Mouse (Mus musculus) embryonic fibroblast, embryonic 13.5 days (primary cell): ENCODE results near the gene Ptprb.

Experiments used
- CTCF ChIP-seq: IDR thresholded peaks from 2 replicates; pipeline ENCODE4 v1.5.1; 2011; ENCODE audit warnings: mild to moderate bottlenecking, control low read depth, low read length, moderate library complexity, borderline replicate concordance; ENCODE audit not compliant: insufficient read depth
- POLR2A ChIP-seq: IDR thresholded peaks from 2 replicates; pipeline ENCODE4 v1.6.1; 2011; ENCODE audit warnings: low read depth, mild to moderate bottlenecking, control low read depth, low read length, moderate library complexity

GRCm38 (mm10) chr10:116416142-116416541 is 140.8 kb downstream of the Ptprb start:
- no peak for TF ChIP-seq CTCF
- no peak for TF ChIP-seq POLR2A
